Mouse (Mus musculus) monocyte, adult 2 months (primary cell): ENCODE measurements around the gene Traf4.

Experiments
- DNase-seq, 2 experiments: peaks; one replicate each; pipeline ENCODE4 v3.0.0; 2022; ENCODE audit warnings: low spot score in 2 of 2, low read depth in 1 of 2

Traf4 gene

DNA sequence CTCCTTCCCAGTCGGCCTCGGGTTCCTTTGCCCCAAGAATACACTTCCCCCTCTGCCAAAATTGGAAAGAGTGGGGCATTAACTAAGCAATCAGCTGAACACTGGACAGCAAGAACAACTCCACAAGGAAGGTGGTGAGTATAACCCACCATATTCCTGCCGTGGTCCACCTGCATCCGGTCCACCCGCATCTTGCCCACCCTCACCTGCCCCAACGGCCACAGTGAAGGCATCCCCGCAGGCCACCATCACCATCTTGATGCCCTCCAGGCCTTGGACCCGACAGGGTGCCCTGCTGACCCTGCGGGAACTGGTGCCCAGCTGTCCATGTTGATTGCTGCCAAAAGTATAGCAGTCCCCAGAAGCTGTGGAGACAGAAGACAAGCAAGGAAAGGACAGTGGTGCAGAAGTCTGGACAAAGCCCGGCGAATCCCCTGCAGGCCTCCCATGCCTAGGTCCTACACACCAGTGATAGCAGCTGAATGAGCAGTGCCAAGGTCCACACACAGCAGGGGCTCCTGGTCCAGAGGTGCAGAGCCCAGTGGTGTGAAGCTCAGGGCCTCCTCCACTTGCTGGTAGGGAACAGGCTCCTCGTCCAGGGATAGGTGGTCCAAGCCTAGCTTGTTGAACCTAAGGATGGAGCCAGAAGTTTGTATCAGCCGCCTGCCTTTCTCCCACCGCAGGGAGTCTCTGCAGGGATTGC, 2.0 kb upstream of the Traf4 start:
- DNase-seq, result no peak

DNA sequence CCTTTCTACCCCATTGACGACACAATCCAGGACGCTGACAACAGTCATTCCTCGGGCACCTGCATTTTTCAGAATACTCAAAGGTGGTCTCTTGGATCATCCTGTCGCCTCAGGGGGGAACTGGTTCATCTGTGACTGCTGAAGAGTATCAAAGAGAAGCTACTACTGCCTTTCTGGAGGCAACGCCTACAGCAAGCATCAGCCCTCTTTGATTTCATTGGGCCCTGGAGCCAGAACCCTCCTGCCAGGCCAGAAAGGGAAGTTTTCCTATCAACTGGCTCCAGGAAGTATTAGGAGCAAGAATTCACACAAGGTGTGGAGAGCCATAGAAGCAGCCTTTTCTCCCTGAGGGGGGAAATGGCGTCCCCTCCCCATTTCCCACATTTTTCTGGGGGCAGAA, 1.3 kb upstream of the Traf4 start:
- no peak for DNase-seq

DNA sequence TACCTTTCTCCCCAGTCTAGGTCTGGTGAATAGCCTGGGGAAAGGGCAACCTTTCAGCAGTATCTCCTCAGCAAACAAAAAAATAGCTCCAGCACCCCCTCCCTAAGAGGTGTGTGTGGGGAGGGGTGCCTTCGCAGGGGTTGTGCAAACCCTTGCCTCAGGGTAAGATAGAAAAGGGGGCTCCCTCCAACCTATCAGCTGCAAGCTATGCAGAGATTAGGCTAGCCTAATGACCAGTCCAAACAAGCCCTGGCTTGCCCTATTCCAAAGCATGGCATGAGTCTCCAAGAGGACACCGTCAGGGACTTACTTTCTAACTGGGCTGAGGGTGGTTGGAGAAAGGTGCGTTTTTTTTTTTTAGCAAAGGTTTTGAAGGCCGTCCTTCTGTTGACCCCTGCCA, 772 bp upstream of the Traf4 start:
- DNase-seq, result no peak

DNA sequence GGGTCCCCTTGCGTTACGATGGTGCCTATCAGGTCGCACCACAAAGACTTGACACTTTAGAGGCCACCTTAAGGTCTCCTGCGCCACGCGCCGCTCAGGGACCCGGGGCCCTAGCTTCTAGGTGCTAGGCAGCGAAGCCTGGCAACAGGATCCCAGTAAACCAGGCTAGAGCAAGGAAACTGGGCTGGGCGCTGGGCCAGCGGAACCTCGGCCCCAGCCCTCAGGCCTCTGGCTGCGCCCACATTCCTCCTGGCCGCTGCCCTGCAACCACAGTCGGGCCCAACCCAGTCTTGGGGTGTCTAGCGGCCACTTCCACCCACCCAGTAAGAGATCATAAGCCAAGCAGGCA, 346 bp upstream of the Traf4 start:
- no peak for DNase-seq

DNA sequence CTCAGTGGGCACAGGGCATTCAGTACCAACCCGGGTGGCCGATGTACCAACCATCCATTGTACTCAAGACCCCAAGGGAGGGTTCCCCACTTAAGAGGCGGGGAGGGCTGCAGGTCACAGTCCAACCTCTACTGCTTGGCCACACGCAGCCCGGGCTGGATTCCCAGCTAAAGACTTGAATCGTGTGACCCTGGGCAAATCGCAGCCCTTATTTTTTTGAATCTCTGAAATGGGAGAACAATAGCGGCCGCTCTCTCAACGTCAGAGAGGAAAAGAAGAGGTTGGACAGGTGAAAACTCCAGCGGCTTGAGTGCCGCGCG, 825 bp downstream of the Traf4 start:
- DNase-seq, result no peak

DNA sequence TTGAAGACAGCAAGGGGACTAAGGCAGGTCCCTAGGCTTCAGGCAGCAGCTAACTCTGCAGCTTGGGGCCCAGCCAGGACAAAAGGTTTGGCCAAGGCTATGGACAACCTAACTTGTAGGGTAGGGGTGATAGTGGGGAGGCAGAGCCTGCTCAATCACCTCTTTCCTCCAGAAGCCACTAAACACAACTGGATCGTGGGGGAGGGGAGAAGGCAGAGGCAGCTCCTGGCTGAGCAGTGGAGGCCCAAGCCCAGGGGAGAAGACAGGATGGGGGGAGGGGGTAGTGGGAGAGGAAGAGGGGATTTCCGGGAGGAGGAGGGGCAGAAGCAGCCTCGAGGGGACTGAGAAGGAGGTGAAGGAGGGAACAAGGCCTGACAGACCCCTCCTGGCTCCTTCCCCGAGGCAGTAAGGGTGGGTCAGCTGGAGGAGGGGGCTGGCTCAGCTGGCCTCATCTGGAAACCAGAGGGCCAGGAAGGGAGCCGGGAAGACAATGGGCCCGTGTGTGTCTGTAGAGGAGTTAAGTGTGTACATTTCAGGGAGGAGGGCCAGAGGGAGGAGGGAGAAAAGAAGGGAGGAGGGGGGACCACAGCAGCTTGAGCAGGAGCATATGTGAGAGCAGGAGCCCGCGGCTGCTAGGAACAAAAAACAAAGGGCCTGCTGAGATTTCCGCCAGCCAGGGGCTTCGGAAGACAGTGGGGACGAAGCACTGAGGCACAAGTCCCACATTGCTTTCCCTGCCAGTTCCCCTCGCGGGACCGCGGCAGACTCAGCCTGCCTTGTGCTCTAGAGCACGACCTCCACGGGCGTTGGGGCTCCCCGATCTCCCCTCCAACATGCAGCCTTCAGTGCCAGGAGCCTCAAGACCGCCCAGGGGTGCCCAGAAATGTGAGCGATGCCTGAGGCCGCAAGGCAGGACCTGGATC, 1.4 kb downstream of the Traf4 start:
- DNase-seq, result no peak

DNA sequence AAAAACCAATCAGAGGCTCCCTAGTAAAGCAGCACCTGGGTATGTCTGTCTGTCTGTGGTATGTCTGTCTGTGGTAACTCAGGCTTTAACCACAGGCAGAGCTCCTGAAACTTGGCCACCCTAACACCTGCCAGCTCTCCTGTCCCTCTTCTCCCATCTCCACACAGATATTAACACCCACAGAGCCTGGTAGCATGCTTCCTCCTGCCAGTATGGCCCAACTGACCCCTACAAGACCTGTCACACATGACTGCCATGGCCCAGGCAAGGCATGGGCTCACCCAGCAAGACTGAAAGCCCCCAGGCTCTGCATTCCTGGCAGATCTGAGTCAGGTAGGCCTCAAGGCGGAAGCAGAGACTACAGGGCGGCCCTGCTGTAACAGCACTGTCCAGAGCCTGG, 2.3 kb downstream of the Traf4 start:
- no peak for DNase-seq

DNA sequence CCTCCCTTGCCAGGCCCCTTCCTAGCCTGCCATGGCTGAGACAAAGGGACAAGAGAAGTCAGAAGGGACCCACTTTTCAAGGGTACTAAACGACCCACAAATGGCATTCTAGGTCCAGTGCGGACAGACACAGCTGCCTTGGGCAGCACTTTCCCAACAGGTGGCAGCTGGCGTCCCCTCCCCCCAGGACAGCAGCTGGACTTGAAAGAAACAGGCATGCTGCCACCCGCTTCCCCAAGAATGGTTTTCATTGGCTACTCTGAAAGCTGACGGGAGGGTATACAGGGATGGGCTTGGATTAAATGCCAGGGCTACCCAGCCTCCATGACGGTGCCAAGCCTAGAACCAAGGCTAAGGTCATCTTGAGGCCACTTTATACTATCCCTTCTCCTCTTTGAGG, 2.9 kb downstream of the Traf4 start:
- DNase-seq, result no peak

DNA sequence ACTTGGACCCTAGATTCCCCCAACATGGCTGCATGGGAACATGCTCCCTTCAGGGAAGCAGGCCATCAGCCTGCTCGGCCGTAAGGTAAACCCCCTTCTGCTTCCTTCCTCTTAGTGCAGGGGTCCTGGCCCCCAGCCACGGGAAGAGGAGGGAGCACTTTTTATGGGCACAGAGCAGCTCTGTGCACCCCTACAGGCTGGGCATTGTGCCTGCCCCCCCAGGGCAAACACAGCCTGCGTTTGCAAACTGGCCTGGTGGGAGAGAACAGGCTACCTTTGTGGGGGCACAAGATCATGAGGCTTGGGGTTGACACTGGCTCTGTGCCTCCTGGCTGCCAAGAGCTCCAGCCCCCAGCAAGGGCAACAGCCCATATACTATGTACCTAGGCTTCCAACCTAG, 3.4 kb downstream of the Traf4 start:
- no peak for DNase-seq

DNA sequence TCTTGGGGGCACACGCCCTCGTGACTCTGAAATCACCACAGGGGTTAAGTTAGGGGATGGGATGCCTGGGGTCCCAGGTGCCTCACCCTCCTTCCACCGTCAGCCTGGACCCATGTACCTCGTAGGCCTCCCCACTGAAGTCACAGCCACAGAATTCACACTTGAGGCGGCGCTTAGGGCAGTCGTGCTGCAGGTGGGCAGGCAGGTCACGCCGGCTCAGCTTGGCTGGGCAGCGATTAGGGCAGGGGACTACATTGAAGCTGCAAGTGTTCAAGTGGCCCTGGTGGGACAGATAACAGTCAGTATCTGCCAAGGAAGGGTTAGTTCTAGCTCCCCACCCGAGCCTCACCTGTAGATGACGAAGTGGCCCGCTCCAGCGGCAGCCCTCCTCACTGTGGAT, 4.2 kb downstream of the Traf4 start:
- DNase-seq, result no peak

DNA sequence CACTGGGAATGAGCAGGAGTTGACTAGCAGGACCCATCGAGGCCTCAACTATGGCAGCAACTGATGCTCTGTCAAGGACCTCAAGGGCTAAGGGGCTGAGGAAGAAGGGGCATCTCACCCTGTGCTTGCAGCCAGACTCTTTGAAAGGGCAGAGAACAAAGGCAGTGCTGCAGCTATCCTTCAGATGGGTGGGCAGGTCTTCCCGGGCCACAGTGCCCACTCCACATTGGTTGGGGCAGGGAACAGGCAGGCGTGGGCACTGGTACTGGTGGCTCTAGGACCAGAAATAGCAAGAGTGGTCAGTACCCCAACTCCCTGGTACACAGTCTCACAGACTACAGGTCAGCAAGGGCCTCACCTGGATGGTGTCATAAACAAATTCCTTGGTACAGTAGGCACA, 4.7 kb downstream of the Traf4 start:
- DNase-seq, result no peak

DNA sequence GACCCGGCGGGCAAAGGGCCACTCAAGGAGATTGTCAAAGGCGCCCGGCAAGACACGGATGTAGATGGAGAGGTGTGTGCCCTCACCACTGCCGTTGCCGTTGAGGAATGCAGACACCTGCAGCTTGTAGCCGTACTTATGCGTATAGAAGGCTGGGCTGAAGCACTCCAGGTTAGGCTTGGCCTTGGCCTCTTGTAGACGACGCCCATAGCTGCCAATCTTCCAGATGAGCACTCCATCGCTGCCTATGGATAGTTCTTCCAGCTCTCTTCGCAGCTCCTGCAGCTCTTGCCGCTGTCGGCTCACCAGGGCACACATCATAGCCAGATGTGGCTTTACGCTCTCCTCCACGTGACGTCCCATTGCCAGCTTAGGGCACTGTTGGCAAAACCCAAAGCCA, 5.2 kb downstream of the Traf4 start:
- DNase-seq, result no peak

DNA sequence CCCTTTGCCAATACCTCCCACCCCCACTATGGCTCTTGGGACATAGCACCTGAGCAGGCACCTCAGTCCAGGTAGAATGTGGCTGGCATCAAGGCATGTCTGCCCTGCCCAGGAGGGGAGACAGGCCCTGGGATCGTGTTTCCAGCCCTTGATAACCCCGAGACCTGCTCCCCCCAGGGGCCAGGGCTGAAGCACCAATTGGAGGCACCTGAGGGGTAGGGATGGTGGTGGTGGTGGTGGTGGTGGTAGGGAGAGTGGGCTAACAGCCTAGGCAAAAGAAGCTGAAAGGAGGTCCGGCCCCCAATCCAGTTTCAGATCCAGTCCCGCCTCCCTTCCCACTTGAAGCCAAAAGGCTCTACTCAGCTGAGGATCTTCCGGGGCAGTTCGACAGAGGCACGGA, 5.8 kb downstream of the Traf4 start:
- no peak for DNase-seq

DNA sequence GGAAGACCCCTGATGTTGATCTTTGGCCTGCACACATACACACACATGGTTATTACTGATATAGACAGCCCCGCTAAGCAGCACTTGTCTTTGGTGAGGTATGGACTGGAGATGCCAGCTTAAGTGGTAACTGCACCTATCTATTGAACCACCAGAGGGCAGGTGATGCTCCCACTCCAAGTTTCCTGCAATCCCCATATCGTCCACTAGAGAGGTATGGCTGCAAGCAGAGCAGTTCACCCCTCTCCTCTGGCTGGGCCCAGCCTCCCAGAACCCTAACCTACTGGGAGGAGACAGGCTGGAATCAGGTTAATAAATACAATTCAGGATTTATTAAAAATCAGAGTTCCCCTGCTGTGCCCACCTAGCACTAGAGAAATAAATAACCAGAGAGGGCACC, 6.3 kb downstream of the Traf4 start:
- DNase-seq, result peak; percentile 59 to 64

DNA sequence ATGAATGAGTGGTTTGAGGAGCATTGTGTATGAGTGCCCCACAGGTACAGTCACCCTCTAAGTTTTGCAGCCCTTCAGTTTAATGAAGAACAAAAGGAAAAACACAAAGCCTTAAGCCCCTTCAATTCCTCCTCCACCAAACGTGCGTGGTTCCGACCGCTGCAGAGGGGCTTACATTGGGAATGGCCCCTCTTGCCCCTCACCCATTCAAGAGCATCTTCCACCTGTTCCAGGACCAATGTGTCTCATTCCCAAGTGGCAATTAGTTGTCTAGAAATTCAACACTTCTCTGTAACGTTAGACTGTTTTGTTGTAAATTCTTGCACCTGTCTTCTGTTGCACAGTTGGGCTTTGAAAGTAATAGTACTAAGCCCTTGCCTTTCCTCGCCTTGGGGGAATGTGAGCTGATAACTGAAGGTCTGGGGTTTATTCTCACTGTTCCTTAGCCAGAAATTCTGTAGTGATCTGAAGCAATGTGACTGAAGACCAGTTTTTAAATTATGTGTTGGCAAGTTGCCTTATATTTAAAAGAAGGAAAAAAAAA, 9.2 kb downstream of the Traf4 start:
- no peak for DNase-seq

DNA sequence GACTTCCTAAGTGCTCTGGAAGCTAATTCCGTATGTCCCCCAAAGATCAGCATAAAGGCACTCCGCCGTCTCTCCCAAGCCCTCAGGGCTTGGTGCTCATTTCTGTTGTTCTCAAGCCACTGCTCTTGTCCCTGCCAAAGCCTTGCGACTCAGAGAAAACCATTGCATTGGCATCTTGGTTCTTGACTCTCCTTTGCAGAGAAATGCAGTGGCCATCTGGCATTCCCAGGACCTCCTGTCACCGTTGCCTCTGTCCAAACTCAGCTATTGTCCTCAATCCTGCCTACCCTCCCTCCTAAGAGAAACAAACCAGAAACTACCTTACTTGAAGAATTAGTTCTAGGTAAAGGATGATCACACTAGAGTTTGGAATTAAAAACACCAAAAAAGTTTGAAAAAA, 9.7 kb downstream of the Traf4 start:
- no peak for DNase-seq

DNA sequence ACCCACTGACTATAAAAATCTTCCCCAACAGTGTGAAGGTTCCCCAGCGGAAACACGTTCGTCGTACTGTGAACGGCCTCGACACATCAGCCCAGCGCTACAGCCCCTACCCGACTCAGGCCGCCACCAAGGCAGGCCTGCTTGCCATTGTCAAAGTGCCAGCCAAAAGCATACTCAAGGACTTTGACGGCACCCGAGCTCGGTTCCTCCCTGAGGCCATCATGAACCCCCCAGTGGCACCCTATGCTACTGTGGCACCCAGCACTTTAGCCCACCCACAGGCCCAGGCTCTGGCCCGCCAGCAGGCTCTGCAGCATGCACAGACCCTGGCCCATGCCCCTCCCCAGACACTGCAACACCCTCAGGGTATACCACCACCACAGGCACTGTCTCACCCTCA, 11.6 kb downstream of the Traf4 start:
- no peak for DNase-seq

DNA sequence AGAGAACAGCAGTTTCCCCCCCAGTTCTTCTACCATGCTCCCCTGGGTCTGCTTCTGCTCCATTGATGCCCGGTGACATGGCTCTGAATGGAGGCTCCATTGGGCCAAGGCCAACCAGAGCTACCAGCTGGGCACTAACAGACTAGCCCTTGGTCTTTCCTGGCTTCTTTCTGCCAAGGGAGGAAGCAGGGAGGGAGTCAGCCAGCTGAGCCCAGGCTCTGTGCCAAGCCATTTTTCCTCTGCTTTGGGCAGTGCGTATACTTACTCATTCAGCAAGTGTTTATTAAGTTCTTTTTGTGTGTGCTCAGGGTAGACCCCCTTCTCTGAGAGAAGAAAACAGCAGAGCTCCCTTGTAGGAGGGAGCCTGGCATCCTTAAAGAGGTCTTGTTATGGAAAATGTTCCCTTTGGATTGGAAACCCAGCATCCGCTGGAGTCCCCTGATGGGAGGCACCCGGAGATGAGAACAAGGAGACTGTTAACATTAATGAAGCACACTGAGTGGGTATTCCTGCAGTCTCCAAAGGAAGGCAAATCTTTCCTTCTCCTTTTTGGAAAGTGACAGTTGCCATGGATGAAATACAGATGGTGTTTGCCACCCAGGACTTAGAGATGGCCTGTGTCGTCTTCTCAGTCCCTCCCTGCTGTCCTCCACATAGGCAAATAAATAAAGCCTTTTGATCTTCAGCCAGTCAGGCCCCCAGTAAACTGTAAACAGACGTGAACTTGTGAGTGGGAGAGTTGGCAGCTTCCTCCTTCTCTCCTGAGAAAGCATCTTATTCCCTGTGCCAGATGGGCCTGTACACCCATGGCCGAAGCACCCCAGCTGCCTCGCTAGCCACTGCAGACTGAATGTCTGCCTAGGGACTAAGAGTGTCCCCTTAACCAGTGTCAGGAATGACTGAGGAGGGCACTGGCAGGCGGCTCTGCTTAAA, 12.8 kb downstream of the Traf4 start:
- no peak for DNase-seq

DNA sequence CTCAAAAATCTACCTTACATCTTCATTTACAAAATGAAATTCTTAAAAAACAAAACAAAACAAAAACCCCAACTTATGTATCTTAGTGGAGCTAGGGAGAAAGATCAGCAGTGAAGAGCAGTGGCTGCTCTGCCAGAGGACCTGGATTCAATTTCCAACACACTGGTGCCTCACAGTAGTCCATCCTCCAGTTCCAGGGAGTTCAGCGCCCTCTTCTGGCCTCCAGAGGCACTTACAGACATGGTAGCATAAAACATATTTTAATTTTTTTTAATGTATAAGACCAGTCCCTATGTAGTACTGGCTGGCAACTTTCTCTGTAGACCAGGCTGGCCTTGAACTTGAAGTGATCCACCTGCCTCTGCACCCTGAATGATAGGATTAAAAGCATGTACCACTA, 14.2 kb downstream of the Traf4 start:
- no peak for DNase-seq

DNA sequence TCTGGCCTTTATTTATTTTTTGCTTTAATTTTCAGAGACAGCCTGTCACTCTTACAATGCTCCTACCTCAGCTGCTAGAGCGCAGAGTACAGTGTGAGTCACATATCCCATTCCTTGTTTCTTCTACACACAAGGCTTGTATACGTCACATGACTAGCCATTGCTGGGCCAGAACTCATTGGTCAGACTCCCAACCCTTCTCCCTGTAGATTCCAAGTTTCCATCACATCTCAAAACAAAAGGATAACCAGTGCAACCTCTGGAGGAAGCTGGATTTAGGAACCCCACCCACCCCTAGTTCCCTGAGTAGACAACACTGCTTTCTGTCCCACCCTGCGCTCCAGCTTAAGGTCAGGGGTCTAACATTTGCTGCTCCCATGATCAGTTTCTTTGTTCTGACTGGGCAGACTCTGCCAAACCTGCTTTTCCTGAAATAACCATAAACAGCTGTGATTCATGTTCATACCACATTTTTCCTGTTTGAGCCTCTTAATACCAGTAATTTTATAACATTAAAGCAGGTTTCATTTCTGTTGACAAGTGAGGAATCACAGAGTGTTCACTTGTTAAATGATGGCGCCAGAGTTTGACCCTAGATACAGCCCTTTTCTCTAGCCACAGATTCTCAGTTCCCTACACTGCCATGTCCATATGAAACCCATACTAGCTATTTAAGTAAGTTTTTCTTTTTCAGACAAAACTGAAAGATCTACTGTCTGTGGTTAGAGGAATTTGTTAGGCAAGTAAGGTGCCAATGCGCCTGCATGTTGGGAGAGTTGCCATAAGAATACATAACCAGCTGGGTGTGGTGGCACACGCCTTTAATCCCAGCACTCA, 18.5 kb downstream of the Traf4 start:
- no peak for DNase-seq

DNA sequence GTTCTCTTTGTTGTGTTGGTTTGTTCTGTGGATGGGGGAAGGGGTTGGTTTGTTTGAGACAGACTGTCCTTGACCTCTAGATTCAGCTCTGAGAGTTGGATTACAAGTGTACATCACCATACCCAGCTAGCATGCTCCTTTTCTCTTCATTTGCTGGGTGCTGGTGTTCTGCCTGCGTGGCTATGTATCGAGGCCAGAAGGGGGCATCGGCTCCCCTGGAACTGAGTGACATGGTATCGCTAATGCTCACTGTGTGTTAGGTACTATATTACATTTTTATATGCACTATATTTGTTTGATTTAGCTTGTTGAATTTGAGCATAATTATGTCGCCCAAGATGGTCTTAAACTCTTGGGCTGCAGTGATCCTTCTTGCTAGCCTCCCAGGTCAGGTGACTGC, 19.2 kb downstream of the Traf4 start:
- no peak for DNase-seq
